Mouse (Mus musculus) CH12.LX (cell line): Measurements from ENCODE around the gene Tmem265. TPM values are rescaled to one million over a fixed set of nuclear protein-coding genes. Genes with fewer than 3 reads are reported as not detected.

Source experiments
- DNase-seq: peaks from one replicate; pipeline ENCODE4 v3.0.0-alpha.2; 2013; ENCODE audit errors: extremely low read depth
- H3K27ac ChIP-seq: 2 replicates; pipeline ENCODE4 v1.5.1; 2012; ENCODE audit warnings: low read depth, mild to moderate bottlenecking, control low read depth, moderate library complexity; ENCODE audit not compliant: insufficient read depth
- H3K27me3 ChIP-seq: replicated peaks from 2 replicates; pipeline ENCODE3; 2012; ENCODE audit warnings: inconsistent platforms
- H3K36me3 ChIP-seq, 2 experiments: replicated peaks in 1 of 2; 2 replicates each; pipeline versions ENCODE3 to v1.6.1; 2012; ENCODE audit warnings: inconsistent platforms in 1 of 2, low read length in 1 of 2, mild to moderate bottlenecking in 1 of 2, mixed read lengths in 1 of 2, moderate library complexity in 1 of 2; ENCODE audit not compliant: control insufficient read depth in 1 of 2, insufficient read depth in 1 of 2
- H3K4me1 ChIP-seq, 2 experiments: 2 replicates each; pipeline ENCODE4 v1.6.1; 2012; ENCODE audit warnings: inconsistent platforms in 1 of 2, moderate library complexity in 1 of 2; ENCODE audit not compliant: insufficient read depth in 2 of 2, control insufficient read depth in 1 of 2
- H3K4me2 ChIP-seq: 2 replicates; pipeline ENCODE4 v1.6.1; 2012; ENCODE audit warnings: low read depth, mild to moderate bottlenecking, control low read depth; ENCODE audit not compliant: poor library complexity, insufficient read depth, severe bottlenecking
- H3K4me3 ChIP-seq, 3 experiments: fragments of 150-350 bp in 1 of 3; sonication (generic) in 1 of 3; replicated peaks in 1 of 3; 2 replicates each; pipeline versions ENCODE3 to v1.5.1; 2011 to 2012; ENCODE audit warnings: low read depth in 2 of 3, low read length in 2 of 3, mild to moderate bottlenecking in 2 of 3, moderate library complexity in 2 of 3, control low read depth in 1 of 3, improper control_type of control experiment in 1 of 3, inconsistent platforms in 1 of 3, mixed read lengths in 1 of 3; ENCODE audit not compliant: poor library complexity in 1 of 3
- H3K79me2 ChIP-seq: replicated peaks from 2 replicates; pipeline ENCODE4 v1.6.1; 2012; ENCODE audit warnings: mild to moderate bottlenecking, moderate library complexity; ENCODE audit not compliant: control insufficient read depth, poor library complexity, insufficient read depth, severe bottlenecking; ENCODE audit errors: extremely low read depth
- H3K9ac ChIP-seq: 2 replicates; pipeline ENCODE4 v1.6.1; 2012; ENCODE audit warnings: low read depth, mild to moderate bottlenecking, control low read depth, moderate library complexity; ENCODE audit not compliant: insufficient read depth
- H3K9me3 ChIP-seq: replicated peaks from 2 replicates; pipeline ENCODE3; 2012; ENCODE audit warnings: low read length, inconsistent platforms, mixed read lengths
- BHLHE40 ChIP-seq: IDR thresholded peaks from 2 replicates; pipeline ENCODE4 v1.6.1; 2011; ENCODE audit warnings: mild to moderate bottlenecking, low read depth, low read length, improper control_type of control experiment
- CHD1 ChIP-seq: IDR thresholded peaks from 2 replicates; pipeline ENCODE4 v1.6.1; 2012; ENCODE audit warnings: low read depth, low read length, improper control_type of control experiment, inconsistent platforms
- CTCF ChIP-seq, 2 experiments: IDR thresholded peaks in 1 of 2; conservative IDR thresholded peaks in 1 of 2; 2 replicates each; pipeline ENCODE4 v1.5.1; 2011 to 2012; ENCODE audit warnings: low read depth in 2 of 2, low read length in 2 of 2, improper control_type of control experiment in 1 of 2, inconsistent platforms in 1 of 2, mild to moderate bottlenecking in 1 of 2, moderate library complexity in 1 of 2
- ELF1 ChIP-seq: IDR thresholded peaks from 2 replicates; pipeline ENCODE4 v1.6.1; 2014; ENCODE audit warnings: low read depth, mild to moderate bottlenecking, inconsistent platforms, low read length, improper control_type of control experiment
- ETS1 ChIP-seq: conservative IDR thresholded peaks from 2 replicates; pipeline ENCODE4 v1.6.1; 2012; ENCODE audit warnings: low read depth, mild to moderate bottlenecking, inconsistent platforms, low read length, improper control_type of control experiment, moderate library complexity
- HCFC1 ChIP-seq: IDR thresholded peaks from 2 replicates; pipeline ENCODE4 v1.6.1; 2012; ENCODE audit warnings: low read depth, mild to moderate bottlenecking, inconsistent platforms, low read length, improper control_type of control experiment
- IRF4 ChIP-seq: IDR thresholded peaks from 2 replicates; pipeline ENCODE4 v1.6.1; 2014; ENCODE audit warnings: low read depth, mild to moderate bottlenecking, inconsistent platforms, low read length, improper control_type of control experiment
- JUN ChIP-seq: IDR thresholded peaks from 2 replicates; pipeline ENCODE4 v1.6.1; 2011; ENCODE audit warnings: low read depth, mild to moderate bottlenecking, low read length, improper control_type of control experiment, moderate library complexity; ENCODE audit not compliant: insufficient read depth
- JUND ChIP-seq: conservative IDR thresholded peaks from 2 replicates; pipeline ENCODE4 v1.6.1; 2011; ENCODE audit warnings: low read depth, low read length, improper control_type of control experiment
- KAT2A ChIP-seq: IDR thresholded peaks from 2 replicates; pipeline ENCODE4 v1.6.1; 2012; ENCODE audit warnings: low read length, improper control_type of control experiment, inconsistent platforms; ENCODE audit not compliant: insufficient replicate concordance
- MAX ChIP-seq: IDR thresholded peaks from 2 replicates; pipeline ENCODE4 v1.6.1; 2011; ENCODE audit warnings: low read length, improper control_type of control experiment
- MEF2A ChIP-seq: IDR thresholded peaks from 2 replicates; pipeline ENCODE4 v1.6.1; 2014; ENCODE audit warnings: low read depth, mild to moderate bottlenecking, inconsistent platforms, low read length, improper control_type of control experiment, borderline replicate concordance
- MXI1 ChIP-seq: IDR thresholded peaks from 2 replicates; pipeline ENCODE4 v1.6.1; 2011; ENCODE audit warnings: mild to moderate bottlenecking, low read depth, low read length, improper control_type of control experiment
- MYC ChIP-seq: IDR thresholded peaks from 2 replicates; pipeline ENCODE4 v1.6.1; 2011; ENCODE audit warnings: low read depth, mild to moderate bottlenecking, improper control_type of control experiment, low read length
- NELFE ChIP-seq: IDR thresholded peaks from 2 replicates; pipeline ENCODE4 v1.6.1; 2011; ENCODE audit warnings: low read depth, low read length, improper control_type of control experiment
- NRF1 ChIP-seq: IDR thresholded peaks from 2 replicates; pipeline ENCODE4 v1.6.1; 2014; ENCODE audit warnings: low read depth, mild to moderate bottlenecking, inconsistent platforms, low read length, improper control_type of control experiment, moderate library complexity
- POLR2A ChIP-seq: IDR thresholded peaks from 2 replicates; pipeline ENCODE4 v1.6.1; 2011; ENCODE audit warnings: low read depth, mild to moderate bottlenecking, improper control_type of control experiment, low read length
- RAD21 ChIP-seq: IDR thresholded peaks from 2 replicates; pipeline ENCODE4 v1.6.1; 2011; ENCODE audit warnings: low read depth, mild to moderate bottlenecking, low read length, improper control_type of control experiment, moderate library complexity
- SIN3A ChIP-seq: IDR thresholded peaks from 2 replicates; pipeline ENCODE4 v1.6.1; 2012; ENCODE audit warnings: low read length, improper control_type of control experiment, inconsistent platforms
- SMC3 ChIP-seq: IDR thresholded peaks from 2 replicates; pipeline ENCODE4 v1.6.1; 2011; ENCODE audit warnings: low read depth, low read length, improper control_type of control experiment
- TBP ChIP-seq: conservative IDR thresholded peaks from 2 replicates; pipeline ENCODE4 v1.6.1; 2011; ENCODE audit warnings: low read depth, low read length, improper control_type of control experiment
- TCF12 ChIP-seq: IDR thresholded peaks from 2 replicates; pipeline ENCODE4 v1.6.1; 2014; ENCODE audit warnings: low read depth, mild to moderate bottlenecking, inconsistent platforms, low read length, improper control_type of control experiment
- USF1 ChIP-seq: IDR thresholded peaks from 2 replicates; pipeline ENCODE4 v1.6.1; 2014; ENCODE audit warnings: low read depth, mild to moderate bottlenecking, inconsistent platforms, low read length, improper control_type of control experiment
- USF2 ChIP-seq: conservative IDR thresholded peaks from 2 replicates; pipeline ENCODE4 v1.6.1; 2011; ENCODE audit warnings: low read depth, low read length, improper control_type of control experiment
- ZC3H11A ChIP-seq: IDR thresholded peaks from 2 replicates; pipeline ENCODE4 v1.6.1; 2012; ENCODE audit warnings: low read depth, mild to moderate bottlenecking, inconsistent platforms, low read length, improper control_type of control experiment
- ZKSCAN1 ChIP-seq: IDR thresholded peaks from 2 replicates; pipeline ENCODE4 v1.6.1; 2012; ENCODE audit warnings: low read depth, inconsistent platforms, low read length, improper control_type of control experiment, borderline replicate concordance
- ZMIZ1 ChIP-seq: IDR thresholded peaks from 2 replicates; pipeline ENCODE4 v1.6.1; 2012; ENCODE audit warnings: low read depth, mild to moderate bottlenecking, inconsistent platforms, low read length, improper control_type of control experiment
- ZNF384 ChIP-seq: IDR thresholded peaks from 2 replicates; pipeline ENCODE4 v1.6.1; 2012; ENCODE audit warnings: low read depth, low read length, improper control_type of control experiment, inconsistent platforms
- dilution Hi-C: fragments of 300-500 bp; cut with MboI; formaldehyde crosslinking; loops from 2 replicates; pipeline ENCODE4 v1.14.3; 2020; ENCODE audit warnings: low sequenced_read_pairs; ENCODE audit not compliant: extremely low pct_unique_long_range_greater_than_20kb, extremely low pct_ligation_motif_present
- in situ Hi-C: fragments of 300-500 bp; cut with MboI; formaldehyde crosslinking; loops from 3 replicates; pipeline ENCODE4 v1.14.3; 2019; ENCODE audit warnings: low sequenced_read_pairs, low pct_ligation_motif_present, low pct_unique_long_range_greater_than_20kb, mixed read lengths
- polyA plus RNA-seq: library from polyadenylated mRNA; unstranded; fragments of >175 nt; gene quantifications from 2 replicates; pipeline ENCODE4 v1.2.1, GENCODE M21; 2012; ENCODE audit warnings: low read depth; ENCODE audit not compliant: insufficient read length
- total RNA-seq, 2 experiments: library from RNA; depleted of rRNA; stranded (reverse); fragments of 300-350 nt in 1 of 2; fragments of >200 nt in 1 of 2; gene quantifications; 2 replicates each; pipeline ENCODE4 v1.2.3; 2012 to 2014

The Tmem265 gene
- total and polyA plus RNA-seq, 3 experiments = 0.93 to 2.3 TPM; not detected in 1

GRCm38 (mm10) chr7:127588011-127588871 is 27.1 kb downstream of the Tmem265 start, which contains the start of the genes Ccdc189 and Rnf40:
TSS of gene Ccdc189 (minus strand) at chr7:127588595.
TSS of gene Rnf40 (plus strand) at chr7:127588767.
- Histone ChIP-seq H3K9ac (peak within 1 kb of the TSS; percentile 86), H3K4me3 (peak within 1 kb of the TSS; percentile 86 to 97 (median 87)), H3K27ac (no peak within 1 kb of the TSS), H3K4me1 (peaks cover 7 to 49% of the 10 kb centered on the region in 2 experiments; a peak in 3 of 4 replicates), H3K36me3 (peaks cover 47 to 68% of the 10 kb centered on the region in 2 experiments), H3K79me2 (peaks cover 13% of the 10 kb centered on the region), H3K27me3 (no peaks in the 10 kb centered on the region)
- in situ Hi-C loops = no loop called here
- dilution Hi-C loops = no loop called here
- TF ChIP-seq USF2 (no peak), CTCF (conservative IDR thresholded peaks at IDR 0.05 in 1 of 2, IDR thresholded peaks at IDR 0.05 in 1 of 2; ENCODE audit: low read depth in 2 of 2, low read length in 2 of 2) (no peak), SIN3A (peak; percentile 95), CHD1 (no peak), BHLHE40 (peak; percentile 99), ZKSCAN1 (no peak), ZNF384 (no peak), JUN (no peak; the same call in 1 of the 2 replicates), ZC3H11A (no peak), MYC (peak; percentile 82), TCF12 (peak; percentile 81), TBP (0 out of 2 replicates have a peak, but pooled peaks have one; percentile 56), MEF2A (no peak), MXI1 (peak; percentile 96), ZMIZ1 (0 out of 2 replicates have a peak, but pooled peaks have one; percentile 31), ELF1 (peak; percentile 79), NELFE (peak; percentile 77; the same call in 1 of the 2 replicates), MAX (peak; percentile 93), KAT2A (0 out of 2 replicates have a peak, but pooled peaks have one; percentile 61), NRF1 (peak; percentile 87), RAD21 (no peak), POLR2A (peak; percentile 80), USF1 (no peak), HCFC1 (peak; percentile 82), ETS1 (no peak), JUND (no peak), SMC3 (no peak), IRF4 (no peak)
- TF ChIP-seq, all 38 proteins: peak for 14
- peak; percentile 99 for DNase-seq
- Histone ChIP-seq H3K4me2 (peak within 1 kb of the TSS; percentile 89), H3K9me3 (no peaks in the 10 kb centered on the region)
